Mouse (Mus musculus) kidney, embryonic 15.5 days (tissue): ENCODE results near the gene Rps6kl1. TPM values are rescaled to one million over a fixed set of nuclear protein-coding genes. Genes with fewer than 3 reads are reported as not detected.

ENCODE experiments used
- ATAC-seq: fragments of 200-750 bp; cut with Nextera tagmentation; replicated peaks from 2 replicates; pipeline ENCODE4 v1.8.0; 2017; ENCODE audit warnings: moderate TSS enrichment; ENCODE audit not compliant: low FRiP score
- H3K27ac ChIP-seq: fragments of 300-500 bp; sonication (generic); 2 replicates; pipeline ENCODE4 v1.5.1; 2015; ENCODE audit warnings: mild to moderate bottlenecking, inconsistent platforms
- H3K27me3 ChIP-seq: fragments of 300-500 bp; sonication (generic); 2 replicates; pipeline ENCODE4 v1.6.1; 2015; ENCODE audit warnings: inconsistent platforms
- H3K36me3 ChIP-seq: fragments of 300-500 bp; sonication (generic); 2 replicates; pipeline ENCODE4 v1.6.1; 2015; ENCODE audit warnings: inconsistent platforms
- H3K4me1 ChIP-seq: fragments of 300-500 bp; sonication (generic); 2 replicates; pipeline ENCODE4 v1.6.1; 2015; ENCODE audit warnings: inconsistent platforms
- H3K4me2 ChIP-seq: fragments of 300-500 bp; sonication (generic); 2 replicates; pipeline ENCODE4 v1.6.1; 2015; ENCODE audit warnings: moderate library complexity, mild to moderate bottlenecking, inconsistent platforms
- H3K4me3 ChIP-seq: fragments of 300-500 bp; sonication (generic); replicated peaks from 2 replicates; pipeline ENCODE4 v1.5.1; 2015; ENCODE audit warnings: mild to moderate bottlenecking, inconsistent platforms
- H3K9ac ChIP-seq: fragments of 300-500 bp; sonication (generic); 2 replicates; pipeline ENCODE4 v1.6.1; 2015; ENCODE audit warnings: mild to moderate bottlenecking, inconsistent platforms
- H3K9me3 ChIP-seq: fragments of 300-500 bp; sonication (generic); replicated peaks from 2 replicates; pipeline ENCODE4 v1.6.1; 2016; ENCODE audit warnings: inconsistent platforms
- WGBS: fragments of 180-500 bp; shearing (Covaris S2); methylation state at CpG from one replicate; pipeline ENCODE4 v1.1.7; 2015; ENCODE audit warnings: mixed read lengths; 5-methylcytosine and 5-hydroxymethylcytosine counted together
- polyA plus RNA-seq: library from polyadenylated mRNA; unstranded; fragments of >200 nt; fragmentation: Nextera tagmentation; extraction: Ambion mirVana; gene quantifications from 2 replicates; pipeline ENCODE4 v1.2.1, GENCODE M21; 2015

Rps6kl1 gene
- polyA plus RNA-seq, 1 experiment from 2014 or later: 1.0 TPM

DNA sequence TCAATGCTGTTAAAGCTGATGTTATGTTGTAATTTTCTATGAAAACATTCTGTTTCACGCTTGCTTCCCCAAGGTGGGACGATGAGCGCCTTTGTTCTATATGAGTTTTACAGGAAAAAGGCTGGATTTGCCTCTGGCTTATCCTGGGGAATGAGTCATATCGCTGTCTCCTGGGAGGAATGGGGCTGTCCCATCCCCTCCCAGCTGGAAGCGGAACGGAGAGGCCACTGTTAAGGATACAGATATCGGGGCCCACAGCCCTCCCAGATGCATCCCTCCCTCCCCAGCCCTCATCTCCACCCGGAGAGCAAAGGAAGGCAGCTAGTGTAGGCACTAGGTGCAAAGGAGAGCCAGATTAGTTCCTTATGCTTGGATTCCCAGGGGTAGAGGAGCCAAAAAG, 34.7 kb upstream of the Rps6kl1 start:
- H3K9ac ChIP-seq: no peak overlapping the region
- no peak overlapping the region for H3K4me2 ChIP-seq
- H3K36me3 ChIP-seq: no peaks in the 10 kb centered on the region
- no peak overlapping the region for H3K27ac ChIP-seq
- peaks cover 21% of the 10 kb centered on the region for H3K4me1 ChIP-seq
- ATAC-seq: no peak
- 65% methylated on average over 8 of the region's 8 CpGs for WGBS
- no peaks in the 10 kb centered on the region for H3K9me3 ChIP-seq
- H3K4me3 ChIP-seq: no peak overlapping the region
- H3K27me3 ChIP-seq: peaks cover 15% of the 10 kb centered on the region; the same call in 1 of the 2 replicates

- Histone ChIP-seq H3K4me1 (peaks cover 21% of the 10 kb centered on the region), H3K36me3 (no peaks in the 10 kb centered on the region), H3K9me3 (no peaks in the 10 kb centered on the region), H3K27ac (no peak overlapping the region), H3K4me2 (no peak overlapping the region), H3K27me3 (peaks cover 20% of the 10 kb centered on the region; the same call in 1 of the 2 replicates), H3K4me3 (no peak overlapping the region), H3K9ac (no peak overlapping the region)
- whole genome bisulfite sequencing: 53% methylated on average over 5 of the region's 5 CpGs
- ATAC-seq: no peak
Measured at GRCm38 (mm10) chr12:85184118-85184517, 33.1 kb upstream of the Rps6kl1 start.

- ATAC-seq: no peak
Measured at GRCm38 (mm10) chr12:85182898-85183297, 31.8 kb upstream of the Rps6kl1 start.

DNA sequence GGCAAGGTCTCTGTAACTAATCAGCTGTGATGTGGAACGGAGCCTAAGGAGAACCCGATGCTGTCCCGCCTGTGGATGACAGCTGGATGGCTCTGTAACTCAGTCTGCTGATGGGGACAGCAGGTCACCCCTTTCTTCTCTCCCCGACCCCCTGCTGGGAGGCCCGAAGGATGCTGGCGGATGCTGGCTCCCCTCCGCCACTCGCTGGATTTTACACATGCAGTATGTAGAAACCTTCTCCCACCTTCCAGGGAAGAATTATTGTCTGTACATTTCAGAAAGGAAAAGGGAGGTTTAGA, 31.2 kb upstream of the Rps6kl1 start:
- Histone ChIP-seq H3K27me3 (peaks cover 31% of the 10 kb centered on the region), H3K27ac (no peak overlapping the region), H3K9ac (0 out of 2 replicates have a peak overlapping the region, but pooled peaks have one; percentile 6), H3K4me3 (no peak overlapping the region), H3K4me2 (peak overlapping the region; percentile 18), H3K4me1 (peaks cover 35% of the 10 kb centered on the region), H3K36me3 (no peaks in the 10 kb centered on the region), H3K9me3 (no peaks in the 10 kb centered on the region)
- WGBS: 6% methylated on average over 8 of the region's 8 CpGs
- no peak; the same call in 1 of the 2 replicates for ATAC-seq

More at GRCm38 (mm10) chr12:85182898-85183297, 31.8 kb upstream of the Rps6kl1 start:
- Histone ChIP-seq H3K27ac (no peak overlapping the region), H3K36me3 (no peaks in the 10 kb centered on the region), H3K9ac (no peak overlapping the region), H3K27me3 (peaks cover 26% of the 10 kb centered on the region; the same call in 1 of the 2 replicates), H3K4me3 (no peak overlapping the region), H3K9me3 (no peaks in the 10 kb centered on the region), H3K4me1 (peaks cover 29% of the 10 kb centered on the region), H3K4me2 (no peak overlapping the region)
- 61% methylated on average over 5 of the region's 5 CpGs for WGBS

DNA sequence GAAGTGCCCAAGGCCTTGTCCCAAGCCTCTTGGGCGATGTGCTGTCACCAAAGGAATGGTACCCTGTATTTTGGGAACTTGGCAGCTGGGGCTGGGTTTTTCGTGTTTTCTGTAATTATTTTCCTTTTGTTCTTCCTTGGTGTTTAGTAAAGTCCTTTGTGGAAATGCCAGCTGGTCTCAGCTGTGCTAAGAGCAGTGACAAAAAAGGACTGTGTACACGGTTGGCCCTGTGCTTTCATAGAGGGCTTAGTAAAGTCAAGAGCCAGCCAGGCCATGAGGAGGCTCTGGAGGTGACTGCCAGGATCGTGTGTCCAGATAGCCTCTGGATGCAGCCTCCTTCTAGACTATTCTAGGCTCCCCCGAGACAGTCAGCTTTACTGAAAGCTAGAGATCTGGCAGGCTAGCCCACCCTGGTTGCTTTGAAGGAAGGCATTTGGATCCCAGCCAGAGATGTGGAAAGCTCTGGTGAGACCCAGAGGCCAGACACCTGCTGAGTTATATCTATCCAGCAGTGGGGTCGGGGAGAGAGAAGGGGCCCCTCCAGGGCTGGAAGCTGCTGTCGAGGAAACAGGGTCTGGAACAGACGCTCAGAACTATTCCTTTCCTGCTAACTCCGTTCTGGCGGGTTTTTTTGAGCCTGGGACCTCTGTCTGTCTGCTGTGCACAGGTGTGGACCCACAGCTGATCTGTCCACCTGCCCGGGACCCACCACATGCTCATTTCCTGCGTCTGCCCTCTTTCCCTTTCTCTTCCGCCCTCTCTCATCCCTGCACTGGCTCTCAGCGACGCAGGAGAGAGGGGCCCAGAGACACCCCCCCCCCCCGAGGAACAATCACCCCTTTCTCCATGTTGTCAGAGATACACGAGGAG, 30.6 kb upstream of the Rps6kl1 start:
- Histone ChIP-seq H3K4me3 (no peak overlapping the region), H3K9ac (0 out of 2 replicates have a peak overlapping the region, but pooled peaks have one; percentile 6), H3K27me3 (peaks cover 32% of the 10 kb centered on the region), H3K4me2 (peak overlapping the region; percentile 18), H3K27ac (no peak overlapping the region), H3K36me3 (no peaks in the 10 kb centered on the region), H3K9me3 (no peaks in the 10 kb centered on the region), H3K4me1 (peaks cover 41% of the 10 kb centered on the region)
- ATAC-seq: no peak; the same call in 1 of the 2 replicates
- WGBS: 30% methylated on average over 15 of the region's 17 CpGs

DNA sequence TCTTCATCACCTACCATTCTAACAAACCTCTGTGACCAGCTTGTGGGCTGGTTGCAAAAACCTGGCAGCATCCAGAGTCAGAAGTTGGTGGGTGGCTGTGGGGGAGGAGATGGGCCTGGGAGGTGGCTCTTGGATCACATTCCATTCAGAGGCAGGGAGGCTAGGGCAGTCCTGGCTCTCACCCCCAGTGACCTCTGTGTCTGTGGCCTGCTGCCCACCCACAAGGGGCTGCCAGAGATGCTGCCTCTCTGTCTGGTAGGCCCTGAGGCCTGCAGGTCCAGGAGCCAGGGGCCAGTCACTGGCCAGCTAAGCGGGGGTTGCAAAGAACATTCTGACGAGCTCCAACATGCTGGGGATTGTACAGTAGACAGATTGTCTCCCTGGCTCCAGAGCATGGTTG, 27.2 kb upstream of the Rps6kl1 start:
- H3K9ac ChIP-seq: no peak overlapping the region
- no peaks in the 10 kb centered on the region for H3K36me3 ChIP-seq
- H3K27ac ChIP-seq: no peak overlapping the region
- no peak overlapping the region for H3K4me3 ChIP-seq
- no peak overlapping the region for H3K4me2 ChIP-seq
- peaks cover 32% of the 10 kb centered on the region for H3K27me3 ChIP-seq
- H3K4me1 ChIP-seq: peaks cover 68% of the 10 kb centered on the region
- ATAC-seq: no peak
- 62% methylated on average over 2 of the region's 2 CpGs for WGBS
- no peaks in the 10 kb centered on the region for H3K9me3 ChIP-seq

DNA sequence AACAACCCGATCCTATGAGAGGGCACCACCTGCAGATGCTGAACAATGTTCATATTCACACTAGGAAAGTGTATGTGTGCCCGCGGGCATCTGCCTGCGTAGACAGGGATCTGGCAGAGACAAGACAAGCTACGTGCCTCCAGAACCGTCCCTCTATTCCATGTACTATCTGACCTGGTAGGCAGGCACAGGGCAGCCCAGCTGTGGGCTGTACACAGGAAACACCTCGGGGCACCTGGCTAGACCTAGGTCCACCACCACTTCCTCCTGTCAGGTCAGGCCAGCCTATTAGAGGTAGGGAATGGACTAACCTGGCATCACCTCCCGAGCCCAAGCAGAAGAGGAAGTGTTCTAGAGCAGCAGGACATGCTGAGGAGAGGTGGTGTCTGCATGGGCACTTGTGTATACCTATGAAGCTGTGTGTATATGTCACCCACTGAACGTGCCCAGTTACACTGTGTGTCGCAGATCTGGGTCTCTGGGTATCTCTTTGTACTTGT, 26.7 kb upstream of the Rps6kl1 start, which contains the start of gene Pgf:
Gene Pgf (minus strand): TSS at position 51 of the 500 bp plus-strand sequence.
- H3K4me3 ChIP-seq: peak within 1 kb of the TSS; percentile 45
- peaks cover 64% of the 10 kb centered on the region for H3K4me1 ChIP-seq
- H3K9ac ChIP-seq: peak within 1 kb of the TSS; percentile 49
- no peaks in the 10 kb centered on the region for H3K36me3 ChIP-seq
- WGBS: 67% methylated on average over 10 of the region's 10 CpGs
- peak within 1 kb of the TSS; percentile 50 for H3K27ac ChIP-seq
- peaks cover 29% of the 10 kb centered on the region for H3K27me3 ChIP-seq
- ATAC-seq: no peak
- no peaks in the 10 kb centered on the region for H3K9me3 ChIP-seq
- peak within 1 kb of the TSS; percentile 78 for H3K4me2 ChIP-seq

DNA sequence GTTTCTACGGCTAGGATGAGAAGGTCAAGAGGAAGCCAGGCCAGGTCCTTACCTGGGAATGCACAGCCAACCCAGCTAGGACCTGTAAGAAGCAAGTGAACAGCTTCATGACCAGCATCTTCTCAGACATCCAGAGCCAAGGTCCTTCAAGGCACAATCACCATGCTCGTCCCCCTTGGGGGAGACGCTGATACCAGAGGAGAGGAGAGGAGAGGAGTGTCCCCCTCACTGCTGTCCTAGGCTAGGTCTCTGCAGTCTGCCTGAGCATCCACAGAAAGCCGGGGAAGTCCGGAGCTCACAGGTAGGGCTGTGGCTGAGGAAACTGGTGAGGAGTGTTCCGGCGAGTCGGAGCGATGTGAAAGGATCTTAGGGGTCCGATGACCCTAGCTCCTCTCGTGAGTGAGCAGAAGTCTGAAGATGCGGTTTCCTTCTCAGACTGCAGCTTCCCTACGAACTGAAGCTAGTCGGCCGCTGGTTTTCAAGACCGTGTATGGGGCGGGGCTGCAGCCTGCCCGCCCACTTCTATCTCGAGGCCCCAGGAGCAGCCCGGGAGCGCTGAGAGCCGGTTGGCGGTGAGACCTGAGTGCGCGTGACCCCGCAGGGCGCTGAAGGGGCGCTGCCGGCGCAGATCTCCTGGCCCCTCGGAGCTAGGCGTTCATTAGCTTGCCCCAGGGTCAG, 25.9 kb upstream of the Rps6kl1 start:
- H3K9me3 ChIP-seq: no peaks in the 10 kb centered on the region
- H3K9ac ChIP-seq: peak overlapping the region; percentile 49
- peak overlapping the region; percentile 50 for H3K27ac ChIP-seq
- peaks cover 56% of the 10 kb centered on the region for H3K4me1 ChIP-seq
- H3K36me3 ChIP-seq: no peaks in the 10 kb centered on the region
- peak overlapping the region; percentile 45 for H3K4me3 ChIP-seq
- 2% methylated on average over 31 of the region's 32 CpGs for WGBS
- peaks cover 24% of the 10 kb centered on the region for H3K27me3 ChIP-seq
- H3K4me2 ChIP-seq: peak overlapping the region; percentile 78
- 0 out of 2 replicates have a peak, but pooled peaks have one; percentile 30 for ATAC-seq

GRCm38 (mm10) chr12:85175926-85176845, 25.1 kb upstream of the Rps6kl1 start:
- peak overlapping the region; percentile 78 for H3K4me2 ChIP-seq
- H3K36me3 ChIP-seq: no peaks in the 10 kb centered on the region
- H3K9ac ChIP-seq: peak overlapping the region; percentile 49
- peak overlapping the region; percentile 45 for H3K4me3 ChIP-seq
- H3K27me3 ChIP-seq: peaks cover 17% of the 10 kb centered on the region
- ATAC-seq: peak; percentile 86
- H3K27ac ChIP-seq: peak overlapping the region; percentile 50
- H3K4me1 ChIP-seq: peaks cover 48% of the 10 kb centered on the region
- H3K9me3 ChIP-seq: no peaks in the 10 kb centered on the region
- WGBS: 13% methylated on average over 11 of the region's 11 CpGs

DNA sequence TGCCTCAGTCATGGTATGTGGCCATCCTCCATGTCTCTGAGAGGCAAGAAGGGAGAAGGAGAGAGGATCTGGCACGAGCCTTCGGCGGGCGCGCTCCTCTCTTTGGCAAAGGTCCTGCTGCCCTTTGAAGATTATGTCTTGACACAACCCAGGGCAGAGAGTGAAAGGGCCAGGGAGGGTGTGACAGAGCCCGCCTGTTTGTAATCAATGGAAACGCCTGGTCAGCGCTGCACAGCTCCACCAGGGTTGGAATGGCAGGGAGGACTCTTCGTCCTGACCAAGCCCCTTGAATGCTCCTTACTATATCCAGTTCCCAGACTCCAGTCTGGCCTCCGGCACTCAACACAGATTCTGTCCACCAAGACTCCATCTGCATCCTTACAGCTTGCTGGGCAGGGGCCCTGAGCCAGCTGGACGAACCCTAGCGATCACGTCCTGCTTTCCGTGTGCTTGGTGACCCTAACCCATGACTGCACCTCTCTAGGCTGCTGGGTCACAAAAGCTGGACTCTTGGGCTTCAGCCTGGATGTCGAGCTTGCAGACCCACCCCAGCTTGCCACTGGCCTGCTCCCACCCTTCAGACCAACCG, 24.1 kb upstream of the Rps6kl1 start:
- H3K4me2 ChIP-seq: peak overlapping the region; percentile 78
- no peaks in the 10 kb centered on the region for H3K9me3 ChIP-seq
- H3K27me3 ChIP-seq: peaks cover 14% of the 10 kb centered on the region
- peak; percentile 5; the same call in 1 of the 2 replicates for ATAC-seq
- WGBS: 29% methylated on average over 16 of the region's 16 CpGs
- H3K36me3 ChIP-seq: 0 out of 2 replicates have a peak, but pooled peaks cover 3% of the 10 kb centered on the region
- H3K27ac ChIP-seq: peak overlapping the region; percentile 18; the same call in 1 of the 2 replicates
- peak overlapping the region; percentile 45 for H3K4me3 ChIP-seq
- H3K4me1 ChIP-seq: peaks cover 47% of the 10 kb centered on the region
- H3K9ac ChIP-seq: peak overlapping the region; percentile 21; the same call in 1 of the 2 replicates

DNA sequence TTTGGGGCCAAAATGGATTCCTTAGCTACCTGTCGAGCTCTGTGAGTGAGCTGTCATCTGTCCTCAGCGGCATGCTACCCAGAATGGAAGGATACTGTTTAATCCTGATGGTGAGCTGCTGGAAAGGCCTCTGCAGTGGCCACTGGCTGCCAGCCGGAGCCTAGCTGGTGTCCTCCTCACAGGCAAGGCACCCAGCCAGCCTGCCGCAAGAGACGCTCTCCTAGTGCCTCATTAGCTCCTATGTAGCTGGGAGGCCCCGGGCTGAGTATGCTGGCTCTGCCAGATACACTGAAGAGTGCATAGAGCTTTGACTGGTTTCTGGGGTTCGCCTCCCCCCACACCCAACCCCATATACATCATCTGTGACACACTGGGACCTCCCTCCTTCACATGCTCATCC, 23.0 kb upstream of the Rps6kl1 start:
- H3K9me3 ChIP-seq: no peaks in the 10 kb centered on the region
- peak overlapping the region; percentile 0; the same call in 1 of the 2 replicates for H3K4me2 ChIP-seq
- WGBS: 70% methylated on average over 7 of the region's 7 CpGs
- H3K27me3 ChIP-seq: peaks cover 12% of the 10 kb centered on the region; the same call in 1 of the 2 replicates
- no peak overlapping the region for H3K4me3 ChIP-seq
- 0 out of 2 replicates have a peak, but pooled peaks cover 3% of the 10 kb centered on the region for H3K36me3 ChIP-seq
- peaks cover 52% of the 10 kb centered on the region for H3K4me1 ChIP-seq
- no peak overlapping the region for H3K9ac ChIP-seq
- H3K27ac ChIP-seq: no peak overlapping the region
- ATAC-seq: no peak
